Mouse (Mus musculus): ENCODE data around the gene 4930558K02Rik. TPM values are rescaled to one million over a fixed set of nuclear protein-coding genes. Genes with fewer than 3 reads are reported as not detected.

The 4930558K02Rik gene
- not detected in 2 replicates for polyA plus RNA-seq (2012; rRNA removed)

GRCm38 (mm10) chr1:161979536-161979935 is at the start of gene 4930558K02Rik:
Gene 4930558K02Rik, minus strand, starts transcription at chr1:161979636.
- DNase-seq (ENCODE audit: low read depth), result no peak

GRCm38 (mm10) chr1:162023681-162024270 is 44.3 kb upstream of the 4930558K02Rik start:
- no peak for DNase-seq (ENCODE audit: low read depth)

GRCm38 (mm10) chr1:162020766-162021165 is 41.3 kb upstream of the 4930558K02Rik start:
- no peak for DNase-seq (ENCODE audit: low read depth)

GRCm38 (mm10) chr1:162020303-162020731 is 40.9 kb upstream of the 4930558K02Rik start:
- no peak for DNase-seq (ENCODE audit: low read depth)

GRCm38 (mm10) chr1:162018601-162018977 is 39.2 kb upstream of the 4930558K02Rik start:
- DNase-seq (ENCODE audit: low read depth), result no peak

GRCm38 (mm10) chr1:162017975-162018600 is 38.7 kb upstream of the 4930558K02Rik start:
- no peak for DNase-seq (ENCODE audit: low read depth)

GRCm38 (mm10) chr1:162016982-162017381 is 37.5 kb upstream of the 4930558K02Rik start:
- no peak for DNase-seq (ENCODE audit: low read depth)

- no peak for DNase-seq (ENCODE audit: low read depth)
Observed at GRCm38 (mm10) chr1:162015247-162015862, 35.9 kb upstream of the 4930558K02Rik start.

GRCm38 (mm10) chr1:162013561-162013960 is 34.1 kb upstream of the 4930558K02Rik start:
- DNase-seq (ENCODE audit: low read depth), result no peak

- no peak for DNase-seq (ENCODE audit: low read depth)
Observed at GRCm38 (mm10) chr1:162011523-162012245, 32.2 kb upstream of the 4930558K02Rik start.

- DNase-seq (ENCODE audit: low read depth), result no peak
Observed at GRCm38 (mm10) chr1:162009086-162009485, 29.6 kb upstream of the 4930558K02Rik start.

GRCm38 (mm10) chr1:162008631-162009067 is 29.2 kb upstream of the 4930558K02Rik start:
- DNase-seq (ENCODE audit: low read depth), result no peak

- no peak for DNase-seq (ENCODE audit: low read depth)
Observed at GRCm38 (mm10) chr1:162008208-162008607, 28.8 kb upstream of the 4930558K02Rik start.

GRCm38 (mm10) chr1:162006109-162006508 is 26.7 kb upstream of the 4930558K02Rik start:
- no peak for DNase-seq (ENCODE audit: low read depth)

GRCm38 (mm10) chr1:162004821-162005770 is 25.7 kb upstream of the 4930558K02Rik start:
- DNase-seq (ENCODE audit: low read depth), result no peak

- DNase-seq (ENCODE audit: low read depth), result no peak
Observed at GRCm38 (mm10) chr1:162004518-162004780, 25.0 kb upstream of the 4930558K02Rik start.

- no peak for DNase-seq (ENCODE audit: low read depth)
Observed at GRCm38 (mm10) chr1:162003729-162004517, 24.5 kb upstream of the 4930558K02Rik start.

- DNase-seq (ENCODE audit: low read depth), result no peak
Observed at GRCm38 (mm10) chr1:162001328-162001727, 21.9 kb upstream of the 4930558K02Rik start.

- DNase-seq (ENCODE audit: low read depth), result no peak
Observed at GRCm38 (mm10) chr1:161999882-162000371, 20.5 kb upstream of the 4930558K02Rik start.

GRCm38 (mm10) chr1:161999338-161999737 is 19.9 kb upstream of the 4930558K02Rik start:
- no peak for DNase-seq (ENCODE audit: low read depth)

Measured in gonadal fat pad, adult 2 months (tissue).